Mouse (Mus musculus) C2C12 (cell line): ENCODE measurements around the gene Kif7.

Experiments used
- CEBPB ChIP-seq: IDR thresholded peaks from one replicate; pipeline ENCODE4 v1.6.1; 2011; ENCODE audit warnings: low read depth, mild to moderate bottlenecking, control low read depth, moderate library complexity
- CTCF ChIP-seq: IDR thresholded peaks from one replicate; pipeline ENCODE4 v1.5.1; 2011; ENCODE audit not compliant: control insufficient read depth, insufficient read depth, insufficient read length
- FOSL1 ChIP-seq: IDR thresholded peaks from one replicate; pipeline ENCODE4 v1.8.0; 2011; ENCODE audit warnings: mild to moderate bottlenecking, low read length; ENCODE audit not compliant: poor library complexity, insufficient read depth, severe bottlenecking
- MAX ChIP-seq: IDR thresholded peaks from one replicate; pipeline ENCODE4 v1.6.1; 2011; ENCODE audit warnings: mild to moderate bottlenecking, control low read depth
- MYOD1 ChIP-seq: IDR thresholded peaks from one replicate; pipeline ENCODE4 v1.6.1; 2011; ENCODE audit warnings: low read depth; ENCODE audit not compliant: control insufficient read depth, insufficient read length
- USF1 ChIP-seq: IDR thresholded peaks from one replicate; pipeline ENCODE4 v1.6.1; 2011; ENCODE audit warnings: low read depth, mild to moderate bottlenecking, control low read depth, moderate library complexity

DNA sequence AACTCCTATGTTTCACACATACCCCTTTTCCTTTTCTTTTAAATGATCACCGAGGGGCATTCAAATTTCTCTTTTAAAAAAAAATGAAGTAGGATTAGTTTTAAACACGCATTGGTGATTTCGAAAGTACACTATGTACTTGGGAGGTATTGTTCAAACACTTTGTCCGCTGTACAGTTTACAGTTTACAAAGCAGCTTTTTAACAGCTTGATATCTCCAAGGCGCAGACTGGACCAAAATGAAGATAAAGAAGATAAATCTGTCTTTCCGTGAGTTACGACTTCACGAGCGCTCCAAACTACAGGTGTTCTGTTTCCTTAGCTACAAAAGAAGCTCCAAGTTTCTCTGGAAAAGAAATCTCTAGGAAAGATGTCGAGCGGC, 26.7 kb upstream of the Kif7 start:
- TF ChIP-seq CTCF, result no peak
- no peak for TF ChIP-seq CEBPB
- no peak for TF ChIP-seq FOSL1
- TF ChIP-seq MAX, result no peak
- TF ChIP-seq USF1, result no peak
- no peak for TF ChIP-seq MYOD1
